17 mouse cellular contexts compared by ENCODE assay signal in the genomic region with DNA sequence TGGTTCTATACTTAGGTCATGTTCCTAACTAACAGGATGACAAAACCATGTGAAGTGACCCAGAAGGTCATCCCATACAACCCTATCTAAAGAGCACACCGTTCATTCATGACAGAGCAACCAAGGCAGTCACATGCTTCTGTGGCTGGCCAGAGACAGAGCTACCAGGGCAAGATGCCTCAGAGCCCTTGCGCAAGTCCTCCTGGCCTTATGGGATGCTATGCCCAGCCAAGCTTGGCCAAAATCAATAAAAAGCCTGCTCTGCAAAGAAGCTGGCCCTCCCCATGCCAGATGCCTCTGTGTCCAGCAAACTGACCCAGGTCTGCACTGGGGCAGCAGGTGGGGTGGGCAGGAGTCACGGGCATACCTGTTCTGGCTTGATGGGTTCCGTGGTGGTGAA.
"Had no signal": no experiment of that assay in that cellular context is flagged by ENCODE, and none has a peak within 500 bp of the region (broad histone marks: within the 10 kb centered on the region; RNA-seq: fewer than 3 reads in every experiment).

No protein-coding gene starts in this region.

- H3K4me2 ChIP-seq: kidney, embryonic 15.5 days; liver, embryonic 11.5 days; lung, embryonic 15.5 days; midbrain, embryonic 11.5 days had no signal

- H3K4me1 ChIP-seq: lung, embryonic 15.5 days had no signal

- H3K9me3 ChIP-seq: kidney, embryonic 15.5 days; lung, embryonic 15.5 days had no signal

- H3K4me3 ChIP-seq: kidney, embryonic 15.5 days; left cerebral cortex, adult 2 months; lung, embryonic 15.5 days had no signal

- DNase-seq: kidney, postnatal 10 days; kidney, postnatal 36 days; layer of hippocampus, postnatal 36 days; lung, adult 18-20 months; lung, postnatal 10 days; lung, postnatal 36 days; midbrain, embryonic 14.5 days; thymus, adult 2 months; thymus, postnatal 14 days; thymus, postnatal 4 days had no signal

- H3K27ac ChIP-seq: kidney, embryonic 15.5 days; left cerebral cortex, adult 2 months; liver, embryonic 14.5 days; lung, embryonic 15.5 days; stomach, postnatal 0 days had no signal

- H3K9ac ChIP-seq: kidney, embryonic 15.5 days; liver, embryonic 14.5 days; lung, embryonic 15.5 days had no signal

- H3K27me3 ChIP-seq: lung, embryonic 15.5 days had no signal

- H3K36me3 ChIP-seq: kidney, embryonic 15.5 days; lung, embryonic 15.5 days had no signal
